Mouse (Mus musculus) adrenal gland, adult (tissue): ENCODE data around the gene Theg.

Experiments
- DNase-seq, 2 experiments: peaks; one replicate each; pipeline ENCODE4 v3.0.0; 2022 to 2023; ENCODE audit warnings: low spot score in 1 of 2; ENCODE audit not compliant: inconsistent age in 2 of 2

Gene Theg

DNA sequence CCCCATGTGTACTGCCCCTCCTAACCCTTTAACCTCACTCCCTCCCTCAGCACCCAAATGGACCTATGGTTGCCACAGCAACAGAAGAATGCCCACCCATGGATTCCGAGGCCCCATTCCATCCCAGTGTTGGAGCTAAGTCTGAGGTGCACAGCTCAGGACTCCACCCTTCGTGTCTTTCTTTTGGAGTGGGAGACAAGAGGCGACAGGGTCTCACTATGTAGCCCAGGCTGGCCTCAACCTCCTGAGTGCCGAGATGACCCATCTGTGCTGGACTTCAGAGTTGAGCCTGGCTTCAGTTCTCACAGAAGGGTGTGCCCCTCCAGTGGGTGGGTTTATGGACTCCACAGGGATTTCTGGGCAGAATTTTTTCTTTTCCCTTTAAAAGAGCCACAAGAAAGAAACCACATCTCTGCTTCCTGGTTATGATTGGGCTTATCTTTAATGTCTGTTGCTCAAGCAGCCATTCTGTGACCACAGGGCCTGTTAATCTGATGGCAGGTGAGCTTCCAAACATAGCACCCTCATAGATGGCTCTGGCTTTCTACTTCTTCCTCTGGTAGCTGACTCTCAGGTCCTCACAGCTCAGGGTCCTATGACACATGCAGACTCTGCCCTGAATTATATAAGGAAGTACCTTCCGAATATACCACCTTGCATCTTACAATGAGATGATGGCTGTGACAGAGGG is at the start of gene Theg:
TSS of gene Theg (minus strand) at position 271 of the 691 bp plus-strand sequence.
- DNase-seq = no peak

DNA sequence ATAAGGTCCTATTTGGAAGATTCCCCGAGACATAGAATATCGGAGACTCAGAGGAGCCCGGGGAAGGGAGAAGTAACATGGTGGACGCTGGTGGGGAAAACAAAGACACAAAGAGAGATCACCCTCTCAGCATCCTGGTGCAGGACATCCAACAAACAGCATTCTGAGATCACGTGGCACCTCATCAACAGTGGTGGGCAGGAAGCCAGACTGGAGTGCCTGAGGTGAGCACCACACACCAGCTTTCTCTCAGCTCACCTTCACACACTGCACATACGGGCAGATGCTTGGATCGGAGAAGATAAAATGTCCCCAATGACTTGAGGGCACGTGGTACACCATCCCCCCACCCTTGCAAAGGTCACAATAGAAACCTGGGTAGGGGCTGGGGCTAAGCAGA is 49.2 kb upstream of the Theg start:
- no peak for DNase-seq

DNA sequence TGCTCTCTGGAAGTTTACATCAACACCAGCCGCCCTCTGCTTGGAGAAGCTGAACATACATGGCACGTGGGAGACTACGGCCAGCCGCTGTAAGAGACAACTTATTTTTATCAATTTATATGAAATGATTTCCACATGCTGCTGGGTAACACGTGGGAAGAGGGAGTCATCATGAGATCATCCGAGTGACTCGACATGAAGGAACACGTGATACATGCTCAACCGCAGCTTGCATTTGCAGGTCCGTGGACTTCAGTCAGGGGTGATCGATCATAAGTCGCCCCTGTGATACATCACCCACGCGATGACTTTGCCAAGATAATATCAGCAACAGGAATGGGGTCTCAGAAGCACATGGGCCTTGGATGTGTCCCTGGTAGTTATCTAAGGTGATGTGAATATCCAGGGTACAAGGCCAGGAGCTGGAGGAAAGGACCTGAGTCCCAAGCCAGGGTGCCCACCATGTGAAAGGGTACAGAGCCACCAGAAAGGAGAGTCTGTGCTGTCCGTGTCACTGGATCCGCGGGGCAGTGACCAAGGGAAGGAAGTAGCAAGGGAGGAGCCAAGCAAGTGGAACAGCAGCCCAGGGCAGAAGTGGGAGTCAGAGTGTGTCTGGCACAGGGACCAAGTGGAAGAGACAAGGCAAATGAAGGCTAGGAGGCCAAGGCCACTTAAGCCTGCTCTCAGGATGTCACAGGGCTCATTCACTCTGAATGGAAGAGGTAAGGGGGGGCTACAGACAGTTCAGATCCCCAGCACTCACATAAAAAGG is 46.1 kb upstream of the Theg start:
- peak; percentile 59 to 81 for DNase-seq

DNA sequence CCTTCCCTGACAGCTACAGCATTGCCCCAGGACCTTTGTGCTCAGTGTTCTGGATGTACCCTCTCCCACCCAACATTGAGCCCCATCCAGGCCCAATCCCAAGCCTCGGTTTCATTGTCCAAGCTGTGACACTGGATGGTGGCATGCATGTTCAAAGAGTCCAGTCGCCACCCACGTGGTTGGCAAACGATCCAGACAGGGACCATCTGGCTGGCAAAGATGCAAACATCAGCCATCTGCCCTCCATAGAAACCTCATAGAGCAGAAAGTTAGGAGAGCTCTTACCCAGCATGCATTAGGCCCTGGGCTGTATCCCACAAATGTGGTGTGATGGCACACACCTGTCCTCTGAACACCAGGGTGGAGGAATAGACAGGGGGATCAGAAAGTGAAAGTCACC is 44.3 kb upstream of the Theg start:
- no peak for DNase-seq

DNA sequence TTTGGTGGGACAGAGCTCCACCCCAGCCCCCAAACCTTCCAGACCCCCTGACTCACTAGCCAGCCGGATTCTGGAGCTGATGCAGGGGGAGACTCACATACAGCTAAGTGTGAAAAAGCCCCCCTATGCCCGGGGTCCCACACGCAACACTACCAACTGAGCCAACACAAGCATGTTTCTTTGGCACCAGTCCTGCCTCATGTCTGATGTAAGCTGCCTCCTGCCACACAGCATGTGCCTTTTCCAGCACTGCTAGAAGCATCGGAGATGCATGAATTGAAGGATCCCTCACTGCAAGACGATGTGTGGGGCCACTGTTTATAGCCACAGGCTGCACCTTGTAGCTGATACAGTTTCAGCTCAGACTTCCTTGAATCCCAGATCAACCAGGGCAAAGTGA is 41.2 kb upstream of the Theg start:
- no peak for DNase-seq

DNA sequence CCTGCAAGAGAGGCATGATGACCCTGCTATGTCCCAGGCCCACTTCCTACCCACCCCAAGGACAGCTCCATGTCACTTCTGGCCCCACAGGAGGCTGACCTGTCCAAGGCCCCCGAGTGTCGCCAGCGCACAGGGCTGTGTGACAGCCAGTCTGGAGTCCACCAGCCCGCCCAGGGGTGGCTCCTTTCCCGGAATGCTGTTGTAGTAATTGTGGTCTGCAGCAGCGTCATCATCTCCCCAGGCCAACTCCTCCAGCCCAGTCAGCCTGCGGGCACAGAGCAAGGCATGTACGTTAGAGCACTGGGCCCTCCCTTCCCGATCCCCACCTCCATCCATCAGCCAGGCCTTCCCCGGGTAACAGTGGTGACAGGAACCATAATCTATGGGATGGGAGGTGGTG is 39.0 kb upstream of the Theg start:
- no peak for DNase-seq

DNA sequence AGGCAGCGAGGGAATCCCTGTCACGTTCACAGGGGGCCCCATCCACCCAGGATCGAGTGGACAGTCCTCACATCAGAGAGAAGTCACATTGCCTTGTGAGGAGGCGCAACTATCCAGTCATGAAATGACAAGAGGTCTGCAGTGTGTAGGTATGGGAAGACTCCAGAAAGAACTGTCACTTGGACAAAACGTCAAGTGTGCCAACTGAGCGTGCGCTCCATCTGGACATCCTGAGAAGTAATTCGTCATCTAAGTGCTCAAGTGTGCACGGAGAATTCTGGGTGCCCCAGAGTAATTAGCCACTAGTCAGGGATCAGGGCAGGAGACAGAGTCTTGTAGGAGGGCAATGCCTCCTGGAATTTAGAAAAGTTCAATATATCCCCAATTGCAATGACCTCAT is 38.3 kb upstream of the Theg start:
- no peak for DNase-seq

DNA sequence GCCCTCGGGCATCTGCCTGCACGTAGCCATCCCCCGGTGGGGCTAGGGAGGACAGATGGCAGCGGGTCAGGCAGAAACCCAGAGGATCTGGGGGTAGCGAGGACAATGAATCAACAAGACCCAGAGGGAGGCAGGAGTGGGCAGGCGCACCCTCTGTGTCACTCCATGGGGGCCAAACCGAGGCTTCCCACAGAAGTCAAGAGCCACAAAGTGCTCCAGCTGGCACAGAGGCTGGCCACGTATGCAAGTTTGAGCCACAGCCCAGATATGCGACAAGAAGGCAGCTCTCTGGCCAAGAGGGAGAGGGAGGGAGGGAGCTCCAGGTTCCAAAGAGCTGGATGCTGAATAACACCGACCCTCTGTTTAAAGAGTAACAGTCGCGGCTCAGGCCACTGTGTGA is 36.8 kb upstream of the Theg start:
- no peak for DNase-seq

DNA sequence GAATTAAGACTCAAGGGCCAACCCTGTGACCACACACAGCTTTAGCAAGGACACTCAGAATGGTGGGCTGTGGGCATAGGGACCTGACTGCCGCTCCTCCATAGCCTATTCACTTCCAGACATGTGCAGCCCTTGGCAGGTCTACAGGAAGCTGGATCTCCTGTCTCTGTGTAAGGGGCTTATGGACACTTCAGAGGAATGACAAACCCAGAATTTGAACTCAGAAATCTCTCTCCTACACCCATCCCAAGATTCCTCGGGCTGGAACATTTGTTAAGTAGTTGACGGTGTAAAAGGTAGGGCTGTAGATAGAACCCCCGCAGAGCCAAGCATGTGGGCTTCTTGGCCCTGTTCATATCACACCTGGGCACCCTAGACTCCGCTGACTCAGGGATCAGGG is 29.2 kb upstream of the Theg start:
- DNase-seq = no peak

DNA sequence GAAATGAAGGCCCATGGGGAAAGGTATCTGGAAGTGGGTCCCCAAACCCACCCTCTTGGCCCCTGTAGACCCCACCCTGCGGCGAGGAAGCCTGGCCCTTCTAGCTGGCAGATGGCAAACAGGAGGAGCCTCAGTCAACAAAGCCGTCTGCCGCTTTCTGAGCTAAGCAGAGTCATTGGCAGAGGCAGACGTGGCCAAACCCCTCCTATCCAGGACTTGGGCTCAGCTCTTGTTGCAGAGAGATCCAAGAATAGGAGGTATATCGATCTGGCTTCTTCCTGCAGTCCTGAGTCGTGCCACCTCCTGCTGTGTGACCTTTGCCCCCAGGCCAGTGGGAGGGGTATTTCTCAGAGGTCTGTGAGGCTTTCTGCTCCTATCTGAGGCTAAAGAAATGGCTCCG is 28.7 kb upstream of the Theg start:
- no peak for DNase-seq

DNA sequence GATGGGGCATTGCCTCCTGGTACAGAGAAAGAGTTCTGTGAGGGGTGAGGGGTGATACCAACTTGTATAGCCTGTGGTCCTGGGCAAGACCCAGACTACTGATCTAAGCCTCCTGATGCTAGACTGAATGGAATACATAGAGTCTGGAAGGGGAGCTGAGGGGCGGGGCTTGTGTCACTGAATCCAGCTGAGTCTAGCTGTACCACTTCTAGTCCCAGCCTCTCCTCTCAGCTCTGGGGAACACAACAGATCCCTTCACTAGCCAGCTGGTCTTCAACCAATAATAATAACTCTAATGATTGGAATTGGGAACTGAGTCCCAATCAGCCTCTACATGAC is 27.1 kb upstream of the Theg start:
- no peak for DNase-seq

DNA sequence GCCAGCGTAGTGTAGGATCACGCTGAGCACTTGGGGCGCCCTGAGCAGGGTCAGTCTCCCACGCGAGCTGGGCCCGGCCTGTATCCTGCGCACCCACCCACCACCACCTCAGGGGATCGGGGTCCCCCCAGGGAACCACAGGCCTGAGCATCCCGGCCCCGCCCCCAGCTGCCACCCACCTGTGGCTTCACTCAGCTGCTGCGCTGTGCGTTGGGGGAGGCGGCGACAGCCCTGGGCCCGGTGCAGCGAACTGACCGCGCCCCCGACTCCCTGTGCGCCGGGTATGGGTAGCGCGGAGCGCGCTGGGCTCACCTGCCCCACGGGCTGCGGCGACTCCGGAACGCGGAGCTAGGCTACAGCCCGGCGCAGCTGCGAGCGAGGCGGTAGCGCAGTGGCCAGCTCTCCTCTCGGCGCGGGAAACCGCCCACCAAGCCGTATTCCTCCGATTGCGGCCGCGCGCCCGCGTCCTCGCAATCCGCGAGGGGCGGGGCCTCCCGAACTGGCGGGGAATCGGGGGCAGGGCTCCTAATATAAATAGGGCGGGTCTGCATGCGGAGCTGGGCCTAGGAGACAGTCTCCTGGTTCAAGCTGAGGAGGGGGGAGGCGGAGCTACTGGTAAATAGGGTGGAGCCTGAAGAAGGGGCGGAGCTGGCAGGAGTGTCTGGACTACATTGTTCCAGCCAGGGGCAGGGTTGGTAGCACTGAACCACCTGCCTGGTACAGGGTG is 26.6 kb upstream of the Theg start, which contains the start of gene C2cd4c:
TSS of gene C2cd4c (minus strand) at position 448 of the 727 bp plus-strand sequence.
- peak; percentile 49 to 75 for DNase-seq

DNA sequence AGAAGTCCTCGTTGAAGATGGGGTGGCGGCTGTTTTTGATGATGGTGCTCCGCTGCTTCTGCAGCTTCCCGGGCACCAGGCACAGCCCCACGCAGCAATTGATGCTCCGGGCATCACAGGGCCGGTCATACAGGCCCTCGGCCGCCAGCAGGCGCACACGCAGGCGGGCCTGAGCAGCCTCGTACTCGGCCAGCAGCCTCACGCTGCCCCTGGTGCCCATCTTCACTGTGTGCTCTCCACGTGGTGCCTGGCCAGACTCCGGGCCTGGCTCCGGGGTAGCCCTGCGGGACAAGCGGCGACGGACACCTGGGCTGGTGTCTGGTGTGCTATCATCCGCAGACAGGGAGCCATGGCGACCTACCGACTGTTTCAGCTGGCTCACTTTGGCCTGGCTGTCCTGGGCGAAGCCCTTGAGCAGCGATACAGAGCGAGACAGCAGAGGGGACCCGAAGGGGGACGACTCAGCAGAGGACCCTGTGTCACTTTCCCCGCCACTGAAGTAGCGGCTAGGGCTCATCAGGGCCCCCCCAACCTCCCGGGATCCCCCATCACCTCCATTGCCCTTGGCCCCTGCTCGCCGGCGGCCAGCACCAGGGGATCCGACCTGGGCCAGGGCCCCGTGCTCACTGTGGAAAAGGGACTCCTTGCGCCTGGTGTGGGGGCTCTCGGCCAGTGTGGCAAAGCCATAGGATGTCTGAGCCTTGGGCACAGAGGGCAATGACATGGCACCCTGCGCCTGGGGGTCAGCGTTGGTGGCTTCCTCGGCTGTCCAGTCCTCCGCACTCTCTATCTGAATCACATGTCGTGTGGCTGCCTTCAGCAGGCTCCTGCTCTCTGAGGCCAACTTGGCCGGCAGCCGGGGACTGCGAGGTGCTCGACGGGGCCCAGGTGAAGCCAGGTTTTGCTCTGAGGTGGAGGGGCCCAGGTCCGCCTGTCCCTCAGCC is 25.3 kb upstream of the Theg start:
- no peak for DNase-seq

DNA sequence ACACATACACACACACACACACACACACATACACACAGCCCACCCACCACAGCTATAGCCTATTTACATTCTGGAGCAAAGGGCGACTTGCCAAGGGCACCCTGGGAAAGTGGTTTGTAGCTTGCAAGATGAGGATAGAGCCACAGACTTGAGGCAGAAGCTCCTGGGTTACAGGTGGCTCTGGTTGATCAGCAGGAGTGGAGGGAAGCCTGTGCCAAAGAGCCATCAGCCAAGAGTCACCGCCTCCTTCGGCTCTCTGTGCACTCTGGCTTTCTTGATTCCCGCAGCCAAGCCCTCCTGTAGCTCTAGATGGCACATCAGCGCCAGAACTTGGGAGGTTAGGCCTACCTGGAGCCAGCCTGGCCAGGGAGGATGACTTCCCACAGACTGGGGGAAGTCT is 24.2 kb upstream of the Theg start:
- no peak for DNase-seq

DNA sequence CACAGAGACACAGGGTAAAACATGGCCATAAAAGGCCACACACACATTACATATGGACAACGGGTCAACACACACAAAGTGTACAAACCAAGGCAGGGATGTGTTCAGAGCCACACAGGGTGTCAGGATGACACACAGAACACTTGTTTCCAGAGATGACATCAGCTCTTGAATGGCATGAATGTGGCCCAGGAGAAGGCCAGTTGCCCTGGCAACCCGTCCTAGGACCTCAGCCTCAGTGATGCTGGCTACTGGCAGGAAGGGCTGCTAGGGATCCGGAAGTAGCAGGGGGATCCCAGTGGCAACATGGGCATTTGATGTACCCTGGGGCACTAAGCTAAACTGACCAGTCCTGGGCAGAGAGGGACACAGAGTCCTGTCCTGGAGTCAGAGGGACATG is 22.1 kb upstream of the Theg start:
- no peak for DNase-seq

DNA sequence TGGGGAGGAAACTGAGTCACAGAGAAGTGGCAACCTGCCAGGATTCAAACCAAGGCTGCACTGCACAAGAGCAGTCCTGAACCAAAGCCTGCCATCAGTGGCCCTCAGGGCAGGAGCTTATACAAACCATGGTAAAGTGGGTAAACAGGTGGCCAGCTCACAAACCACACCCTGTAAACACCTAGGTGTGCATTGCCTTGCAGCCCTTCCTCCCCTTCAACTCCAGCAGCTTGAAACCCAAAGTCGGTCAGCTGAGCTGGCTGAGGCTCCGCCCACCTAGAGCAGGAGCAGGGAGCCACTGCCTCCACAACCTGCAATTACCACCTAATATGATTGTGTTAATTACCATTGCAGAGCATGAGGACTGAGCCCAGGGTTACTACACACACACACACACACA is 20.8 kb upstream of the Theg start:
- DNase-seq = no peak

DNA sequence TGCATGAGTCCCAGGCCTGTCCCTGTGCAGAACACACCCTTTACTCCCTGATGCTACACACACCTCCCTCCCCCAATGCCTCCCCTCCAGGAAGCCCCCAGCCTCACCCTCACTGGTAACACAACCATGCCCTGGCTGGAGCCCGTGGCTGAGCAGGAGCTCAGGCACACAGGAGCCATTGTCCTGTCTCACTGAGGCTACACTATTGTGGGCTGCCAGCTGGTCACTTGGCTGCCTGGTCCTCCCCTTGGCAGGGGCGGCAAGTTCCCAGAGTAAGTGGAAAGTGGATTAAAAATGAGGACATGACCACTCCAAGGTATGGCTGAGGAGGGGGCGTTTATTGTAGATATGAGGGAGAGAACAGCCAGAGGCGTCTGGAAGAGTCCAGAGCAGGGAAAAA is 19.4 kb upstream of the Theg start:
- no peak for DNase-seq

DNA sequence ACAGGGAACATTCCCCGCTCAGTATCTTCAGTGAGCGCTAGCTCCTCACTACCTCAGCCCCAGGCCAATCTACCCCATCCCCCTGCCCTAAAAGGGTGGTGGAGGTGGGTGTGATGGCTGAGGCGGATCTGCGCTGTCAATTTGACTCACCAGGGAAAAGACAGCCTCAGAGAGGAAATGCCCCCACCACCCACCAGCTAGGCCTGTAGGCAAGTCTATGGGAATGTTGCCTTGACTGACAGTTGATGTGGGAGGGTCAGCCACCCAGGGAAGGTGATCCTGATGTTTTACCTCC is 10.8 kb upstream of the Theg start:
- no peak for DNase-seq

DNA sequence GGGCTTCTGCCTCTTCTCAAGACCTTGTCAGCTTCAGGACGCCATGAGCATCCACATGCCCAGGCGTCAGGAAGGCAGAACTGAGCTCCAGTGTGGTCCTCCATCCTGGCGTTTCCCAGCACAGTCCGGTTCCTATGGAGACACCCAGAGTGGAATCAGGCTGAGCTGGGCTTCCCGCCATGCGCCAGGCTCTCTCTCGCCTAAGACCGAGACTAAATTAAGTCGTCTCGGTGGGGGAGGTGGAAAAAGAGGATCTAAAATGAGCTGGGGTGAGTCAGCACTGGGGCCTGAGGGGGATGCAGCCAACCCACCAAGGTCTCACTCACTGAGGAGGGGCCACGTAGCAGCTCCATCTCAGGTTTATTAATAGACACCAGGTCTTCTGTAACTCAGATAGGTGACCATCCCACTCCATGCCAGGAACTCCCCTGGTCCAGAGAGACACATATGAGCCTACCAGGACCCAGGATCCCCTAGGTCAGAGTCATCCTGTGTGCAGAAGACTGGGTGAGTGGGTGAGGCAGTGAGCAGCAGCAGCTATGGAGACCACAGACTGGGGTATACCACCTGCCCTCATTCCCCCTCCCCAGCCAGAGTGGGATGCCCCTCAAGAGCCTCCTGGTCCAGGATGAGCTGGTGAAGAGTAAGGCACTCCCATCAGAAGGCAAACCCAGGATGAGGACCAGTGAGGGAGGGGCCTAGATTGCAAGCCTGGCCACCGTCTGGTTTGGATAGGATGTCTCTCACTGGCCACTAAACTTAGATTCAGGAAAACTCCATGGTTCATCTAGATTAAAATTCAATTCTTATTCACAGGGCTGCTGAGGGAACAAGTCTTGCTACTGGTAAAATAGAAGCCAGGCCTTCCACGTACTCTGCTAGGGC is 10.2 kb upstream of the Theg start:
- no peak for DNase-seq

DNA sequence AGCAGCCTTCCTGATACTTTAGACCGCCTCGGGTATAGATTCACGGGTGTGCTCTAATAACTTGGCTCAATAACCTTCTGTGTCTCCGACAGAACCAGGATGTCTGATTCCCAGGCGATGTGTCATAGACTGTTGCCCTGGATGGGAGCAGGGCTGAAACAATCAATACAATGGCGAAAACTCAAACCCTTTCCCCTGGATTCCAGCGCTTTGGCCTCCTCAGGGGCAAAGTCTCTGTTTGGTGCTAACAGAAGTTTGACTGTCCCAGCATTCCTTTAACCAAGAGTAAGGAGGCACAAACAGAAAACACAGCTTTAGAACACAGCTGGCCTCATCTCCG is 8.4 kb upstream of the Theg start:
- DNase-seq = no peak
